Mouse (Mus musculus) granulocyte monocyte progenitor cell, adult 5-6 weeks (primary cell): ENCODE data around the gene Gpr21. TPM values are rescaled to one million over a fixed set of nuclear protein-coding genes. Genes with fewer than 3 reads are reported as not detected.

Experiments
- ATAC-seq: replicated peaks from 2 replicates; pipeline ENCODE4 v1.8.0; 2016; ENCODE audit warnings: mild to moderate bottlenecking, moderate TSS enrichment, inconsistent platforms; ENCODE audit not compliant: poor library complexity, severe bottlenecking
- total RNA-seq, 2 experiments: library from RNA; stranded (forward) in 1 of 2; stranded (reverse) in 1 of 2; fragments of 200-712, 200-1000 nt in 1 of 2; fragments of >200 nt in 1 of 2; fragmentation: Nextera tagmentation in 1 of 2; gene quantifications; 2 replicates each; pipeline ENCODE4 v1.2.3; 2014 to 2017

Gpr21 gene
- total RNA-seq, 2 experiments from 2014 or later = 0.84 to 1.3 TPM

DNA sequence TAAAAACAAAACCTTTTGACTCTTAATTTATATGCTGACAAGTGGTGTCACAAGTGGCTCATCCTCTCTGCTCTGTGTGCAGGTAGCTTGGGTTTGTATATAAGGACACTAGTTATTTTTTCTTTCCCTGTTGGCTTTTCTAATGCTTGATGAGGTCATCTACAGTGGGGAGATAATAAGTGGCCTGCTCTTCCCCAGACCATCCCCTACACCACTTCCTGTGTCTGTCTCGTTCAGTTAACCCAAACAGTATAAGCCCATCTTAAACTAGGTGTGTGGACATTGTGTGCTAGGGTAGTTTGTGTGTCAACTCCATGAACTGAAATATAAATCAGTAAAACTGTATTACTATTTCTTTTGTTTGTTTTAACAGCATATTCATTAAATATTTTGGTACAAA is 49.9 kb downstream of the Gpr21 start:
- 0 out of 2 replicates have a peak, but pooled peaks have one; percentile 22 for ATAC-seq

DNA sequence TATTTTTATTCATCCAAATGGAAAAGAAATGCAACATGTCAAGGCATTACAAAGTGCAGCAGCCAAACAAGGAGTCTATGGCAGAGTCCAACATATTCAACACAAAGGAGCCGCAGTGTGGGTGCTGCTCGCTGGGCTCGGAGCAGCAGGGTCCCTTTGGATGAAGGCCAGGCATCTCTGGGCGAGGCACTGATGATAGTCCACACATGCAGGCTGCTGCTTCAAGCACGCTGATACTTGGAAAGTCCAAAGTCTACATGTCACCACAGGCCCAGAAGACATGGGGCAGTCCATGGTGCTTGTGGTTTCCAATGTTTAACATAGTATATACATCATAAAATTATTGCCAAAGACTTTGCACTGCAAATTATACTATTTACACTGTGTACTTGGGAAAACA is 53.8 kb downstream of the Gpr21 start:
- ATAC-seq = no peak

Other genes with a start within 250 kb of the Gpr21 start
- not detected in 2 replicates for gene Olfr368, start 189.8 kb upstream of the Gpr21 start, total RNA-seq (2014; fragmentation: Nextera tagmentation)
- gene Olfr368, start 189.8 kb upstream of the Gpr21 start, total RNA-seq (2017) = not detected in 2 replicates
- gene Pdcl, start 157.0 kb upstream of the Gpr21 start, total RNA-seq (2014; fragmentation: Nextera tagmentation) = 17.2 and 19.5 TPM in 2 replicates
- 66.6 and 74.6 TPM in 2 replicates for gene Pdcl, start 157.0 kb upstream of the Gpr21 start, total RNA-seq (2017)
- gene Rc3h2, start 93.4 kb upstream of the Gpr21 start, total RNA-seq (2014; fragmentation: Nextera tagmentation) = 27.2 and 33.1 TPM in 2 replicates
- gene Rc3h2, start 93.4 kb upstream of the Gpr21 start, total RNA-seq (2017) = 28.5 and 28.9 TPM in 2 replicates
- gene Zbtb26, start 73.2 kb upstream of the Gpr21 start, total RNA-seq (2014; fragmentation: Nextera tagmentation) = 5.8 and 9.4 TPM in 2 replicates
- gene Zbtb26, start 73.2 kb upstream of the Gpr21 start, total RNA-seq (2017) = 7.0 and 10.9 TPM in 2 replicates
- 7.8 and 10.8 TPM in 2 replicates for gene Zbtb6, start 73.2 kb upstream of the Gpr21 start, total RNA-seq (2014; fragmentation: Nextera tagmentation)
- gene Zbtb6, start 73.2 kb upstream of the Gpr21 start, total RNA-seq (2017) = 19.7 and 20.7 TPM in 2 replicates
- gene Rabgap1, start 73.1 kb upstream of the Gpr21 start, total RNA-seq (2014; fragmentation: Nextera tagmentation) = 20.8 and 22.0 TPM in 2 replicates
- gene Rabgap1, start 73.1 kb upstream of the Gpr21 start, total RNA-seq (2017) = 22.7 and 24.1 TPM in 2 replicates
- gene Strbp, start 187.5 kb downstream of the Gpr21 start, total RNA-seq (2014; fragmentation: Nextera tagmentation) = 33.8 and 45.5 TPM in 2 replicates
- 63.0 and 67.5 TPM in 2 replicates for gene Strbp, start 187.5 kb downstream of the Gpr21 start, total RNA-seq (2017)